Mouse (Mus musculus): ENCODE measurements around the gene Olfr102. TPM values are rescaled to one million over a fixed set of nuclear protein-coding genes. Genes with fewer than 3 reads are reported as not detected.

Olfr102 gene
- polyA plus RNA-seq (2015; fragmentation: Nextera tagmentation; extraction: Ambion mirVana) = not detected in 2 replicates

GRCm38 (mm10) chr17:37316954-37317353, at the start of gene Olfr102:
Gene Olfr102 (minus strand): TSS chr17:37317054.
- Histone ChIP-seq H3K9ac (ENCODE audit: low read length) (no peak within 1 kb of the TSS), H3K4me3 (ENCODE audit: low read length) (no peak within 1 kb of the TSS), H3K36me3 (ENCODE audit: control insufficient read depth, insufficient read depth, low read length) (no peaks in the 10 kb centered on the region), H3K4me2 (ENCODE audit: low read depth, low read length) (no peak within 1 kb of the TSS), H3K27me3 (ENCODE audit: control insufficient read depth, insufficient read depth, low read depth, low read length) (no peaks in the 10 kb centered on the region), H3K4me1 (replicated peaks; ENCODE audit: control insufficient read depth, insufficient read depth, low read length) (no peaks in the 10 kb centered on the region), H3K27ac (ENCODE audit: low read length) (no peak within 1 kb of the TSS), H3K9me3 (ENCODE audit: control insufficient read depth, low read length) (no peaks in the 10 kb centered on the region; the same call in 1 of the 2 replicates)
- ATAC-seq (ENCODE audit: low read depth) = no peak

DNA sequence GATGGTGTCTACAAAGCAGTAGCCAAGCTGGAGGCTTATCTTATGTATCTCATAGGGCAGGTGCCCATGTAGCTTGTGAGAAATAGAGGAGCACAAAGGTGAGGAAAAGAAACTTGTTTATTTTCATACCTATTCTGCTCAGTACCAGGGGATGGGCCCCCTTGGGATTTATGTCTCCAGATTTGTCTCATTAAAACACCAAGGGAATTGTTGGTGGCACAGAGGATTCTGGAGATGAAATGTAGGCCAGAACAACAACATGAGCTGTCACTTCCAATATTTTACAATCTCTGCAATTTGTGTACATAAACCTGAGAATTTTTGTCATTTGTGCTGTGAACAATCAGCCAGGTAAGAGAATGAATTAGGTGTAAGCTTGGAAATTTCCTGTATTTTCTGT, 42.4 kb upstream of the Olfr102 start, which contains the start of gene Olfr104-ps:
TSS of gene Olfr104-ps (plus strand) at position 301 of the 400 bp plus-strand sequence.
- H3K27ac ChIP-seq (ENCODE audit: low read length) = no peak within 1 kb of the TSS

DNA sequence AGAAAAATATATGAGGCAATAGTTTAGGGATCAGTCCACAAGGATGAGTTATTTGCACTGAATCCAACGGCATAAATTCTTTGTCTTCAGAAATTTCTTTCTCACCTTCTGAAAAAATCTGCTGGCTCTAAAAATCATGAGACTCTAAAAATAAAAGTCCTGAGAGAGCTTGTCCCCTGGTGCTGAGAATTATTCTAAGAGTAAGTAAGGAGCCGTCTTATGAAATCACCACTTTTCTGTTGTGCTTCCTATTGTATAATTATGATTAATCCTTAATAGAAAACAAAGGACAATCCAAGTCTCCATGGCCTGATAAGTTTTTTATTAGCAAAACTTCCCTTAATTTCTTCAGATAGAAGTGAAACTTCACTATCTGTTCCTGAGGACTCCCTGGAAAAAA, 22.7 kb upstream of the Olfr102 start, which contains the start of gene Olfr103:
TSS of gene Olfr103 (minus strand) at position 101 of the 400 bp plus-strand sequence.
- 87% methylated on average over 2 of the region's 2 CpGs for WGBS
- ATAC-seq (ENCODE audit: low read depth) = no peak
- H3K27ac ChIP-seq (ENCODE audit: low read length) = no peak within 1 kb of the TSS
- no peak within 1 kb of the TSS for H3K4me3 ChIP-seq (ENCODE audit: low read length)
- no peak within 1 kb of the TSS for H3K4me2 ChIP-seq (ENCODE audit: low read depth, low read length)
- H3K27me3 ChIP-seq (ENCODE audit: control insufficient read depth, insufficient read depth, low read depth, low read length) = no peaks in the 10 kb centered on the region
- H3K4me1 ChIP-seq (replicated peaks; ENCODE audit: control insufficient read depth, insufficient read depth, low read length) = no peaks in the 10 kb centered on the region
- H3K9me3 ChIP-seq (ENCODE audit: control insufficient read depth, low read length) = no peaks in the 10 kb centered on the region
- no peaks in the 10 kb centered on the region for H3K36me3 ChIP-seq (ENCODE audit: control insufficient read depth, insufficient read depth, low read length)
- H3K9ac ChIP-seq (ENCODE audit: low read length) = no peak within 1 kb of the TSS

More for the DNA sequence above, 42.4 kb upstream of the Olfr102 start, which contains the start of gene Olfr104-ps:
- no peaks in the 10 kb centered on the region for H3K4me1 ChIP-seq (replicated peaks; ENCODE audit: control insufficient read depth, insufficient read depth, low read length)
- H3K4me2 ChIP-seq (ENCODE audit: low read depth, low read length) = no peak within 1 kb of the TSS
- H3K9ac ChIP-seq (ENCODE audit: low read length) = no peak within 1 kb of the TSS
- no peaks in the 10 kb centered on the region for H3K36me3 ChIP-seq (ENCODE audit: control insufficient read depth, insufficient read depth, low read length)
- no peak for ATAC-seq (ENCODE audit: low read depth)
- H3K9me3 ChIP-seq (ENCODE audit: control insufficient read depth, low read length) = no peaks in the 10 kb centered on the region
- no peaks in the 10 kb centered on the region for H3K27me3 ChIP-seq (ENCODE audit: control insufficient read depth, insufficient read depth, low read depth, low read length)
- H3K4me3 ChIP-seq (ENCODE audit: low read length) = no peak within 1 kb of the TSS

GRCm38 (mm10) chr17:37310146-37310699, 6.6 kb downstream of the Olfr102 start:
- Histone ChIP-seq H3K9me3 (ENCODE audit: control insufficient read depth, low read length) (no peaks in the 10 kb centered on the region), H3K27me3 (ENCODE audit: control insufficient read depth, insufficient read depth, low read depth, low read length) (no peaks in the 10 kb centered on the region), H3K4me3 (ENCODE audit: low read length) (no peak overlapping the region), H3K27ac (ENCODE audit: low read length) (no peak overlapping the region), H3K4me1 (replicated peaks; ENCODE audit: control insufficient read depth, insufficient read depth, low read length) (no peaks in the 10 kb centered on the region), H3K4me2 (ENCODE audit: low read depth, low read length) (no peak overlapping the region), H3K36me3 (ENCODE audit: control insufficient read depth, insufficient read depth, low read length) (no peaks in the 10 kb centered on the region), H3K9ac (ENCODE audit: low read length) (no peak overlapping the region)
- ATAC-seq (ENCODE audit: low read depth) = no peak
- WGBS = 24% methylated on average over 2 of the region's 2 CpGs

DNA sequence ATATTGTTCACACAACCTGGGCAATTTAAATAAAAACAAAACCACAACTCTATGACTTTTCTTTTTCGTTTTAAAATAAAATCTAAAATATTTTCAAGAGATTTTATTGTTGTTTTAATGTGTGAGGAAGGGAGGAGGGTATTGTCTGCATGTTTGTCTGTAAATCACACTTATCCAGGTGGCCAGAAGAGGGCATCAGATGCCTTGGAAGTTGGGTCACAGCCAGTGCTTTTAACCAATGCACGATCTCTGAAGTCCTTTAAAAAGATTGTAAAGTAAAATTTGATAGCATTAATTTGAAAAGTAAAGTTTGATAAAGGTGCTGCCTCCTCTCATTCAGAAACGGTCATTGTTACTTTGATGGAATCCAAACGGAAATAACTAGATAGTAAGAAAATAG, 8.4 kb downstream of the Olfr102 start:
- ATAC-seq (ENCODE audit: low read depth) = no peak
- Histone ChIP-seq H3K4me2 (ENCODE audit: low read depth, low read length) (no peak overlapping the region), H3K4me1 (replicated peaks; ENCODE audit: control insufficient read depth, insufficient read depth, low read length) (no peaks in the 10 kb centered on the region), H3K4me3 (ENCODE audit: low read length) (no peak overlapping the region), H3K27me3 (ENCODE audit: control insufficient read depth, insufficient read depth, low read depth, low read length) (no peaks in the 10 kb centered on the region), H3K9me3 (ENCODE audit: control insufficient read depth, low read length) (no peaks in the 10 kb centered on the region), H3K27ac (ENCODE audit: low read length) (no peak overlapping the region), H3K36me3 (ENCODE audit: control insufficient read depth, insufficient read depth, low read length) (no peaks in the 10 kb centered on the region), H3K9ac (ENCODE audit: low read length) (no peak overlapping the region)
- 35% methylated on average over 4 of the region's 4 CpGs for WGBS

DNA sequence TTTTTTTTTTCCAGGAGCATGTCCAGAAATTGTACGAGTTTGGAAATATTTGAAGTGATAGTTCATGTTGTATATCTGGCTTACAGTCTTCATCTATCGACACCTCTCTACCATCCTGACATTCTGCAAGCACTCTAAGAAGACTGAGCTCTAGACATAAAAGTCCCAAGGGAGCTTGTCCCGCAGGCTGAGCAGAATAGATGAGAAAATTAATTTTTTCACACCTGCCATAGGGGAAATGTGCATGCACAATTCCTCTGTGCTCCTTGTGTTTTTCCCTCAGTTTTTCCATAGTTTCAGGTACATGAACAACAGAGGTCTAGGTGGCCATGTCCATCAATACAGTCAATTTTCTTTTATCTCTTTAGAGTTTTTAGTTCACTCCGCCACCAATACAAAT, 12.6 kb downstream of the Olfr102 start, which contains the start of gene Olfr101:
TSS of gene Olfr101 (minus strand) at position 101 of the 400 bp plus-strand sequence.
- no peaks in the 10 kb centered on the region for H3K4me1 ChIP-seq (replicated peaks; ENCODE audit: control insufficient read depth, insufficient read depth, low read length)
- no peaks in the 10 kb centered on the region for H3K36me3 ChIP-seq (ENCODE audit: control insufficient read depth, insufficient read depth, low read length)
- no peak within 1 kb of the TSS for H3K27ac ChIP-seq (ENCODE audit: low read length)
- H3K4me3 ChIP-seq (ENCODE audit: low read length) = no peak within 1 kb of the TSS
- H3K9me3 ChIP-seq (ENCODE audit: control insufficient read depth, low read length) = no peaks in the 10 kb centered on the region
- no peaks in the 10 kb centered on the region for H3K27me3 ChIP-seq (ENCODE audit: control insufficient read depth, insufficient read depth, low read depth, low read length)
- no peak within 1 kb of the TSS for H3K9ac ChIP-seq (ENCODE audit: low read length)
- ATAC-seq (ENCODE audit: low read depth) = no peak
- no peak within 1 kb of the TSS for H3K4me2 ChIP-seq (ENCODE audit: low read depth, low read length)
- WGBS = 73% methylated on average over 4 of the region's 4 CpGs

- no peak for ATAC-seq (ENCODE audit: low read depth)
- Histone ChIP-seq H3K4me3 (ENCODE audit: low read length) (no peak within 1 kb of the TSS), H3K27me3 (ENCODE audit: control insufficient read depth, insufficient read depth, low read depth, low read length) (no peaks in the 10 kb centered on the region), H3K36me3 (ENCODE audit: control insufficient read depth, insufficient read depth, low read length) (no peaks in the 10 kb centered on the region), H3K4me1 (replicated peaks; ENCODE audit: control insufficient read depth, insufficient read depth, low read length) (no peaks in the 10 kb centered on the region), H3K4me2 (ENCODE audit: low read depth, low read length) (no peak within 1 kb of the TSS), H3K27ac (ENCODE audit: low read length) (no peak within 1 kb of the TSS), H3K9me3 (ENCODE audit: control insufficient read depth, low read length) (no peaks in the 10 kb centered on the region), H3K9ac (ENCODE audit: low read length) (no peak within 1 kb of the TSS)
- WGBS = 65% methylated on average over 1 of the region's 1 CpGs
Observed at GRCm38 (mm10) chr17:37283360-37283759, 33.5 kb downstream of the Olfr102 start, which contains the start of gene Olfr99. Gene Olfr99 (minus strand): TSS chr17:37283460.

- Histone ChIP-seq H3K27ac (ENCODE audit: low read length) (no peak overlapping the region), H3K9me3 (ENCODE audit: control insufficient read depth, low read length) (no peaks in the 10 kb centered on the region), H3K4me3 (ENCODE audit: low read length) (no peak overlapping the region), H3K4me1 (replicated peaks; ENCODE audit: control insufficient read depth, insufficient read depth, low read length) (no peaks in the 10 kb centered on the region), H3K9ac (ENCODE audit: low read length) (no peak overlapping the region), H3K27me3 (ENCODE audit: control insufficient read depth, insufficient read depth, low read depth, low read length) (no peaks in the 10 kb centered on the region), H3K4me2 (ENCODE audit: low read depth, low read length) (no peak overlapping the region), H3K36me3 (ENCODE audit: control insufficient read depth, insufficient read depth, low read length) (no peaks in the 10 kb centered on the region)
- WGBS = 75% methylated on average over 1 of the region's 1 CpGs
- ATAC-seq (ENCODE audit: low read depth) = no peak
Observed at GRCm38 (mm10) chr17:37280331-37280730, 36.5 kb downstream of the Olfr102 start.

GRCm38 (mm10) chr17:37276573-37276972, 40.3 kb downstream of the Olfr102 start:
- Histone ChIP-seq H3K27ac (ENCODE audit: low read length) (no peak overlapping the region), H3K9ac (ENCODE audit: low read length) (no peak overlapping the region), H3K4me3 (ENCODE audit: low read length) (no peak overlapping the region), H3K9me3 (ENCODE audit: control insufficient read depth, low read length) (no peaks in the 10 kb centered on the region), H3K36me3 (ENCODE audit: control insufficient read depth, insufficient read depth, low read length) (no peaks in the 10 kb centered on the region), H3K4me2 (ENCODE audit: low read depth, low read length) (no peak overlapping the region), H3K27me3 (ENCODE audit: control insufficient read depth, insufficient read depth, low read depth, low read length) (no peaks in the 10 kb centered on the region), H3K4me1 (replicated peaks; ENCODE audit: control insufficient read depth, insufficient read depth, low read length) (no peaks in the 10 kb centered on the region)
- no peak for ATAC-seq (ENCODE audit: low read depth)
